Mouse (Mus musculus): ENCODE data around the gene Rnf26.

Gene Rnf26

DNA sequence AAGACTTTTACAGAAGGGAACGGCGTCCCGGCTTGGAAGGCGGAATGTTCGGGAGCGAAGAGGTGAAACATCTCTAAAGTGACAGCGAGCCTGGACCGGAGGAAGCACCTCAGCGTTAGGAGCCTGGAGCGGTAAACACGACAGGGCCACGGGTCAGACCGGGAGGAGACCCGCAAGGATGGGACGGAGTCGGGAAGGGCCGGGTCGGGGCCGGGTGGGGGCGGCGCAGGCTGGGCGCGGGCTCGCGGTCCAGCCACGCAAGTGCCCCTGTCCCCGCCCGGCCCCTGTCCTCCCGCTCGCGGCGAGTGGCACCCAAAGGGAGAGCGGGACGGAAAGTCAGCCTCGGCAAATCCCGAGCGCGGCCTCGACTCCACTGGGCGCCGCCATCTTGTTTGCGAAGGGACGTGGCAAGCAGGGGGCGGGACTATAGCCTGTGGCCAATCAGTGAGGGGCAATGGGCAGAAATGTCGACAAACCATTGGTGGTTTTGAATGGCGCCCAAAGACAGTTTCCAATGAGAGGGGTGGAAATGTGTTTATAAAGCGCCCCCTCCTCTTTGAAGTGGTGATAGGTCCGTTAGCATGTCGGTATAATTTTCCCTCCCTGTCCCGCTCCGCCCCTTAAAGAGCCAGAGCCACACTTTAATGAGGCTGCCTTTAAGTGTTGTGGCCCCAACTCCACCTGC is at the start of gene Rnf26, which contains the start of gene Gm49380:
Gene Rnf26 (minus strand): TSS at position 413 of the 685 bp plus-strand sequence.
Gene Gm49380 (minus strand): TSS at position 396 of the 685 bp plus-strand sequence.
- DNase-seq, result peak; percentile 97

- DNase-seq, result no peak
Measured at GRCm38 (mm10) chr9:44159886-44160285, 46.6 kb upstream of the Rnf26 start.

- peak in 1 of 2 experiments; percentile 51 for DNase-seq
Measured at GRCm38 (mm10) chr9:44147290-44147689, 34.0 kb upstream of the Rnf26 start.

DNA sequence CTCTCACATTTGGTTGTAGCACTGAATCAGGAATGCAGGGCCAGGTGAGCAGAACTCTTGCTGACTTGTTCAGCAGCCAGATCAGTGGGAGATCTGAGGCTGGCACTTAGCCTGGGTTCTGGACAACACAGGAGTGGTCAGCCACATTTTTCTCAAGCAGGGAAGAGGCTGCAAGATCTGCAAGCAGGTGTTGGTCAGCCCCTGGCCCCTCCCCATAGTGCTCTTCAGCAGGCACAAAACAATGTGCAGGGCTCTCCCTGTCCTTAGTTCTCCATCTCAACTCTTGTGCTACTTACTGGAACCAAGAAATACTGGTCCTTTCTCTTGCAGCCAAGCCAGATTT is 31.4 kb upstream of the Rnf26 start:
- DNase-seq, result peak in 1 of 2 experiments; percentile 15

- DNase-seq, result peak; percentile 64 to 85
Measured at GRCm38 (mm10) chr9:44144023-44144717, 30.9 kb upstream of the Rnf26 start.

GRCm38 (mm10) chr9:44143421-44143820 is 30.1 kb upstream of the Rnf26 start:
- DNase-seq, result no peak

- DNase-seq, result no peak
Measured at GRCm38 (mm10) chr9:44141951-44142350, 28.6 kb upstream of the Rnf26 start.

- DNase-seq, result no peak
Measured at GRCm38 (mm10) chr9:44137846-44138245, 24.5 kb upstream of the Rnf26 start.

DNA sequence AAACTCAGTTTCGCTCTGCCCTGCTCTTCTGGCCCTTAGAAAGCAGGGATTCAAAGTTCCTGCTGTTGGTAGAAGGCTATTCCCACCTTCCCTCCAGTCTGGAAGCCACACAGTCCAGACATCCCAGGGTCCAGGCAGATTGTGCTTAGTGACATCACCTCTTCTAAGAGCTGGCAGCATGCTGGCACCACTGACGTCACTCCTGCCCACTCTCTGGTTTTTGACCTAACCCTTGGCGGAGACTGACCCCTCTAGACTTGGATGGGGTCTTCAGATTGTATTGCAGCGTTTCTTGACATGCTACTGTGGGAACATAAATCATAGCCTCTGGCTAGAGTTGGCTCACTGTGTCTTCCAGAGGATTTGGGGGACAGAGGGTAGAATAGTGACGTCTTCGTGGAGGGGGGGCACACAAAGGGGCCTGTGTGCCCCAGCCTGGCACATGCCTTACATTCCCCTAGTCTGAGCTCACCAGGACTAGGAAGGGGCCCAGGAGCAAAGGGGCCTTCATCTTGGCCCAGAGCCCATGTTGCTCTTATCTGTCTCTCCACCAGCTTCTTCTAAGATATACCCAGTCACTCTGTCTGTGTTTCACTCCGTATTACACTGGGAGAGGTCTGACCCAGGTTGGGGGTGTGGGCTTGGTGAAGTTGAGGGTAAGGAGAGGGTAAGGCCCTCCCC is 22.6 kb upstream of the Rnf26 start:
- DNase-seq, result no peak

DNA sequence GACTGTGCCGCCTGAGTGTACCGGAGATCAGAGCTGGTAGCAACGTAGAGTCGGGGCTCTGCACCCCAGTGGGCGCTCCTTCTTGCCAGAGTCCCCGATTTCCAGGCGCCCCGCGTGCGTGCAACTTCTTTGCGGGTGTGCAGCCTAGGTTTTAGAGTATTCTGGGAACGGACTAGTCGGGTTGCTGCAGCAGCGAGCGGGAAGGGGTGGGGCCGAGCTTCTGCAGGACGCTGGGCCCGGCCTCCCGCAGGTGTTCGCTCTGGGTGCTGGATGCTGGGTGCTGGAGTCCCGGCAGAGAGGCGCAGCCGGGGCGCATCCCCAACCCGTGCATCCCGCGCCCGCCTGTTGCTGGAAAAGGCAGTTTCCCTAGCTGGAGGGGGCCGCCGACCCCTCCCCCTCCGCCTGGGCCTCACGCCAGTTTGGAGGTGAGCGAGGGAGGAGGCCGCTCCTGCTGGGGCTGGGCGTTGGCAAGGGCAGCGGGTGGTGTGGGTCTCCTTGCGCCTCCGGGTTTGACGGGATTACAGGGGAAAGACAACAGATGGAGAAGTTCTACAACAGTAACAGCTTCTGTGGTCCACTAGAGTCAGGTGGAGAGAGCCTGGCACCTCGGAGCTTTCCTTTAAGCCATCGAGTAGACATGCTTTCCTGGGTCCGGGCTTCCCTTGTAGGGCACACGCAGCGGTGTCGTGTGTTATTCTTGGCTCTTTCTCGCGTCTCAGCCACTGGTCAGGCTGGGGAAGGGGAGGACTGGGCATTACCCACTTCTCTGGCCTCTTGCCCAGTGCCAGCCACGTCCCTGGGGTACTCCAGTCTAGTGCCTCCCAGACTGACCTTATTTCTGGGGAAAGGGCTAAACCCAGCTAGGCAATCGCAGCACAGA is 21.8 kb upstream of the Rnf26 start:
- peak; percentile 55 to 69 for DNase-seq

DNA sequence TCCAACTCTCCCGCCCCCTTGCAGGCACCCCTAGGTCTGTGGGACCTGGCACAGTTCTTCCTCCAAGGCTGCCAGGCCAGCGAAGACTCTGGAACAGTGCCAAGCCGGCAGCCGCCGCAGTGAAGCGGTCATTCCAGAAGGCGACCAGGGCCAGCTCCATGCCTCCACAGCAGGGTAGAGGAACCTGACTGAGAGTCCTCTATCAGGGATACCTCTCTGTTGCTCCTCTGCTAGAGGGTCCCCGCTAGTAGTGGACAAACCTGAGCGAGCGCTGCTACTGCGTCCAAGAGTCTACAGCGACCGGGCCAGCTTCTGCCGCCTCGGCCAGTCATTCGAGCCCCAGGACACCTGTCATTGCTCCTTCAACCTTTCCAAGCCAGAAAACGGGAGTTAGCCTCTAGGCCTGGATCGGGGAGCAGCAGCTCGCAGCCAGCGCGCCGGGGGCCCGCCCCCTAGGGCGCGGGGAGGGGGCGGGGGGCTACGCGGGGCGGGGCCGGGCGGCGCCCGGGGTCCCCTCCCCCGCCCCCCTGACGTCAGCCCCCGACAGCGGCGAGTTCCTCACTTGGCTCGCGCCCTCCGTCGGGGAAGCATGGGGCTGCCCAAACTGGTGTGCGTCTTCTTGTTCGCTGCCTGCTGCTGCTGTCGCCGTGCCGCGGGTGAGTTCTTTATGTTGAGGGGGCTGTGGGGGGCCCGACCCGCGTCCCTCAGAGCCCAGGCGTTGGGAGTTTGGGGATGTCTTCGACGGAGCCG is 21.0 kb upstream of the Rnf26 start, which contains the start of gene Mcam:
Gene Mcam (plus strand): TSS at position 369 of the 750 bp plus-strand sequence.
- DNase-seq, result peak; percentile 83 to 87

GRCm38 (mm10) chr9:44133287-44133686 is 20.0 kb upstream of the Rnf26 start:
- DNase-seq, result no peak

GRCm38 (mm10) chr9:44132200-44132599 is 18.9 kb upstream of the Rnf26 start:
- no peak for DNase-seq

- no peak for DNase-seq
Measured at GRCm38 (mm10) chr9:44131276-44131590, 17.9 kb upstream of the Rnf26 start.

GRCm38 (mm10) chr9:44130581-44131275 is 17.4 kb upstream of the Rnf26 start:
- DNase-seq, result peak; percentile 68 to 71

DNA sequence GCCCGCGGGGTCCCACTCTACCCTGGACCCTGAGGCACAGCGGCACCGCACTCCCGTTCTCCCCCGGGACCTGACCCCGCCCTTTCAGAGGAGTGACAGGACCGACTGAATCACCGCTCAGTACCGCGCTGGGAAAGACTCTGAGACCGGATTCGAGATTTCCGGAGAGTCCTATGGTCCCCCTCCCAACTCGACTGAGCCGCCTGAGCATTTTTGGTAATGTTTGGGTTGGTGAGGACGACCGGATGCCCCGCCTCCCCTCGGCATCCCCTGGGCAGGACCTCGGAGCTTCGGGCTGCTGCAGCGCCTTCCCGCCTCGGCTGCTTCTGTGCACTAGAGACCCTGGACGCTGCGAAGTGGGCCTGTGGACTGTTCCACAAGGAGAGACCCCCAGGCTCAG is 16.7 kb upstream of the Rnf26 start:
- DNase-seq, result peak; percentile 84 to 92

GRCm38 (mm10) chr9:44129633-44130032 is 16.3 kb upstream of the Rnf26 start:
- peak in 1 of 2 experiments; percentile 42 for DNase-seq

GRCm38 (mm10) chr9:44127351-44127801 is 14.1 kb upstream of the Rnf26 start:
- peak; percentile 65 to 85 for DNase-seq

DNA sequence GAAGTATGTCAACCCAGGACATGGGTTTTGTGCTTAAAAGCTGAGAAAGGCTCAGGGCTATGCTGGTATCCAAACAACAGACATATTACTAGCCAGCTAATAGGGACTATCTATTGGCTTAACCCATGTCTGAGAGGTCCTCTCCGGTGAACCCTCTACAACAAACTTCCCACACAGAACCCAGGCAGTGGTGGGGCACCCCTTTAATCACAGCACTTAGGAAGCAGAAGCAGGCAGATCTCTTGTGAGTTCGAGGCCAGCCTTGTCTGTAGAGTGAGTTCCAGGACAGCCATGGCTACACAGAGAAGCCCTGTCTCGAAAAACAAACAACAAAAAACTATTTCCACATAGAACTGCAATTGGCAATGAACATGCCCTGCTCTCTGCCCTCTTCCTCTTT is 13.4 kb upstream of the Rnf26 start:
- no peak for DNase-seq

- DNase-seq, result peak; percentile 93 to 97
Measured at GRCm38 (mm10) chr9:44125546-44126428, 12.5 kb upstream of the Rnf26 start.

Data from kidney, postnatal 25 days (tissue).